11 mouse cellular contexts compared by ENCODE assay signal in the genomic region with DNA sequence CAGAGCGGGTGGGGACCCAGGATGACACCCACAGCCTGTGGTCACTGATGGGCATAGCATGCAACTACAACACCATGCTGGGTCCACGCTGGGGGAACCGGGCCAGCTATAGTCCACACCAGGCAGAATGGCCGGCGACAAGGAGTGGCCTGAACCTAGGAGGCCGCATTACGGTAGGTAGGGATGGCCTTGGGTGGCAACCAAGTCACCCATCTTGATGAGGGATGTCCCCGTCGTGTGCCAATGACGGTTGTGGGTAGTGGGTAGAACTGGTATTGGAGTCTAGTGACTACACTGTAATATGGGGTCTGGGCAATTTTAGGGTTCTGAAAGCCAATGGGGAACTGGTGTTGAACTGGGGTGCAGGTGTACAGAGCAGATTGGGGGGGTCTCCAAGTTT. TPM values are rescaled to one million over a fixed set of nuclear protein-coding genes. Genes with fewer than 3 reads are reported as not detected.
A peak's percentile ranks its signal among the peaks of the same experiment; 100 is the strongest.
DNase-seq lines count a peak whose midpoint lies in the region; ATAC-seq and TF ChIP-seq lines count a peak whose summit lies in the region.
"Had no signal": no experiment of that assay in that cellular context is flagged by ENCODE, and none has a peak within 500 bp of the region (broad histone marks: within the 10 kb centered on the region; RNA-seq: fewer than 3 reads in every experiment).

No protein-coding gene starts in this region.

- peaks cover 46% of the 10 kb centered on the region for H3K27me3 ChIP-seq in heart, embryonic 12.5 days (replicated peaks)
- peaks cover 4% of the 10 kb centered on the region; the same call in 1 of the 2 replicates for H3K27me3 ChIP-seq in liver, postnatal 0 days (ENCODE audit: insufficient read depth, low read length)

- no peak for TF ChIP-seq POLR2A in cortical plate, adult 2 months (IDR thresholded peaks at IDR 0.05; ENCODE audit: extremely low read depth, insufficient read depth, low read length)

- no peak for DNase-seq in heart, postnatal 10 days
- DNase-seq in CD4-positive helper T cell, adult 2 months (ENCODE audit: low read depth, low spot score): peak; percentile 77
- DNase-seq in liver, postnatal 0 days: no peak
- DNase-seq in MN1 (ENCODE audit: low spot score): no peak
- no peak for DNase-seq in ovary, adult 18-20 months (ENCODE audit: low spot score)
- no peak for DNase-seq in urinary bladder, postnatal 10 days (ENCODE audit: low spot score)
- DNase-seq: adrenal gland, adult 8-10 months had no signal

- no peak overlapping the region for H3K4me3 ChIP-seq in heart, embryonic 12.5 days
- H3K4me3 ChIP-seq in cortical plate, adult 2 months (ENCODE audit: insufficient read depth, low read length): peak overlapping the region; percentile 28; the same call in 1 of the 2 replicates
- peak overlapping the region; percentile 58 for H3K4me3 ChIP-seq in liver, postnatal 0 days (ENCODE audit: low read depth, low read length)
- H3K4me3 ChIP-seq: limb, embryonic 13.5 days; neural tube, embryonic 15.5 days had no signal

- ATAC-seq in heart, embryonic 12.5 days (ENCODE audit: insufficient number of reproducible peaks, low FRiP score): no peak
- peak; percentile 31 for ATAC-seq in liver, postnatal 0 days

- no peak for TF ChIP-seq CTCF in cortical plate, adult 2 months (IDR thresholded peaks at IDR 0.05; ENCODE audit: extremely low read depth, insufficient read depth, low read length)
- no peak for TF ChIP-seq CTCF in liver, postnatal 0 days (IDR thresholded peaks at IDR 0.05; ENCODE audit: low read depth)

- H3K9ac ChIP-seq in heart, embryonic 12.5 days: no peak overlapping the region
- peak overlapping the region; percentile 57 for H3K9ac ChIP-seq in liver, postnatal 0 days (replicated peaks)
- H3K9ac ChIP-seq: limb, embryonic 13.5 days; neural tube, embryonic 15.5 days had no signal

- H3K36me3 ChIP-seq in heart, embryonic 12.5 days: peaks cover 6% of the 10 kb centered on the region; the same call in 1 of the 2 replicates
- peaks cover 24% of the 10 kb centered on the region; the same call in 1 of the 2 replicates for H3K36me3 ChIP-seq in liver, postnatal 0 days (replicated peaks; ENCODE audit: insufficient read depth, low read length)

- TF ChIP-seq EP300 in liver, postnatal 0 days (IDR thresholded peaks at IDR 0.05; ENCODE audit: low read depth): no peak

- peaks cover 29% of the 10 kb centered on the region for H3K4me1 ChIP-seq in heart, embryonic 12.5 days (replicated peaks)
- H3K4me1 ChIP-seq in cortical plate, adult 2 months (ENCODE audit: control insufficient read depth, insufficient read depth, low read length): no peaks in the 10 kb centered on the region
- peaks cover 26% of the 10 kb centered on the region for H3K4me1 ChIP-seq in liver, postnatal 0 days (ENCODE audit: insufficient read depth)
- H3K4me1 ChIP-seq: neural tube, embryonic 15.5 days had no signal

- H3K27ac ChIP-seq in heart, embryonic 12.5 days (ENCODE audit: poor library complexity, severe bottlenecking): no peak overlapping the region
- no peak overlapping the region for H3K27ac ChIP-seq in cortical plate, adult 2 months (ENCODE audit: insufficient read depth, low read length)
- peak overlapping the region; percentile 94 for H3K27ac ChIP-seq in liver, postnatal 0 days (ENCODE audit: low read depth)
- H3K27ac ChIP-seq: limb, embryonic 13.5 days; neural tube, embryonic 15.5 days had no signal

- H3K4me2 ChIP-seq in heart, embryonic 12.5 days: peak overlapping the region; percentile 25; the same call in 1 of the 2 replicates
- peak overlapping the region; percentile 83 for H3K4me2 ChIP-seq in liver, postnatal 0 days (ENCODE audit: low read depth, low read length)
- H3K4me2 ChIP-seq: limb, embryonic 13.5 days; neural tube, embryonic 15.5 days had no signal

- intact Hi-C loops in heart, postnatal 10 days (cut with DNase I): no loop called here

- no peaks in the 10 kb centered on the region for H3K9me3 ChIP-seq in heart, embryonic 12.5 days (replicated peaks)
- H3K9me3 ChIP-seq in liver, postnatal 0 days (ENCODE audit: low read length): no peaks in the 10 kb centered on the region
- H3K9me3 ChIP-seq: limb, embryonic 13.5 days; neural tube, embryonic 15.5 days had no signal

- 89% methylated on average over 10 of the region's 10 CpGs for WGBS in heart, embryonic 12.5 days
- WGBS in liver, postnatal 0 days (ENCODE audit: insufficient replicate concordance): 32% methylated on average over 10 of the region's 10 CpGs

RNA-seq across cellular contexts. Expression of gene Arhgap45, which starts 0.5 kb away (rescaled TPM):
- polyA plus RNA-seq in heart, embryonic 12.5 days (2016; fragmentation: Nextera tagmentation; extraction: Ambion mirVana): 7.5 and 8.5 TPM in 2 replicates
- 1 to 10 TPM; 5.0 to 6.1 TPM for total RNA-seq in heart, postnatal 10 days (2021)
- polyA plus RNA-seq in cortical plate, adult 2 months (2012; rRNA removed): 6.6 and 7.2 TPM in 2 replicates
- polyA plus RNA-seq in liver, postnatal 0 days (2015; fragmentation: Nextera tagmentation; extraction: Ambion mirVana): 12.1 and 14.2 TPM in 2 replicates

RNA-seq across cellular contexts. Expression of gene Abca7, which starts 20.6 kb away (rescaled TPM):
- polyA plus RNA-seq in heart, embryonic 12.5 days (2016; fragmentation: Nextera tagmentation; extraction: Ambion mirVana): 4.5 and 5.1 TPM in 2 replicates
- 1 to 10 TPM; 7.8 to 8.2 TPM for total RNA-seq in heart, postnatal 10 days (2021)
- polyA plus RNA-seq in cortical plate, adult 2 months (2012; rRNA removed): 10.9 and 11.5 TPM in 2 replicates
- 2.5 and 3.1 TPM in 2 replicates for polyA plus RNA-seq in liver, postnatal 0 days (2015; fragmentation: Nextera tagmentation; extraction: Ambion mirVana)

RNA-seq across cellular contexts. Expression of gene Polr2e, which starts 22.7 kb away (rescaled TPM):
- 132 and 135 TPM in 2 replicates for polyA plus RNA-seq in heart, embryonic 12.5 days (2016; fragmentation: Nextera tagmentation; extraction: Ambion mirVana)
- total RNA-seq in heart, postnatal 10 days (2021): 10 to 100 TPM; 79.0 to 79.1 TPM
- 236 and 245 TPM in 2 replicates for polyA plus RNA-seq in cortical plate, adult 2 months (2012; rRNA removed)
- polyA plus RNA-seq in liver, postnatal 0 days (2015; fragmentation: Nextera tagmentation; extraction: Ambion mirVana): 57.0 and 58.3 TPM in 2 replicates

RNA-seq across cellular contexts. Expression of gene Cnn2, which starts 28.5 kb away (rescaled TPM):
- polyA plus RNA-seq in heart, embryonic 12.5 days (2016; fragmentation: Nextera tagmentation; extraction: Ambion mirVana): 302 and 307 TPM in 2 replicates
- 10 to 100 TPM; 60.3 to 65.6 TPM for total RNA-seq in heart, postnatal 10 days (2021)
- polyA plus RNA-seq in cortical plate, adult 2 months (2012; rRNA removed): 8.0 and 9.0 TPM in 2 replicates
- 40.7 and 42.8 TPM in 2 replicates for polyA plus RNA-seq in liver, postnatal 0 days (2015; fragmentation: Nextera tagmentation; extraction: Ambion mirVana)

RNA-seq across cellular contexts. Expression of gene Gpx4, which starts 30.0 kb away (rescaled TPM):
- 677 and 717 TPM in 2 replicates for polyA plus RNA-seq in heart, embryonic 12.5 days (2016; fragmentation: Nextera tagmentation; extraction: Ambion mirVana)
- 100 to 1,000 TPM; 551 to 562 TPM for total RNA-seq in heart, postnatal 10 days (2021)
- 890 and 934 TPM in 2 replicates for polyA plus RNA-seq in cortical plate, adult 2 months (2012; rRNA removed)
- polyA plus RNA-seq in liver, postnatal 0 days (2015; fragmentation: Nextera tagmentation; extraction: Ambion mirVana): 537 and 560 TPM in 2 replicates
